Mouse (Mus musculus): Measurements from ENCODE around the gene Ren1.

Ren1 gene

GRCm38 (mm10) chr1:133409786-133410185, 59.5 kb downstream of the Ren1 start:
- no peak for DNase-seq (ENCODE audit: low read depth, low spot score)

Data from CD4-positive, CD25-positive, alpha-beta regulatory T cell, adult 2 months (primary cell).